Mouse (Mus musculus) lung, postnatal 0 days (tissue): ENCODE data around the gene Rxra. TPM values are rescaled to one million over a fixed set of nuclear protein-coding genes. Genes with fewer than 3 reads are reported as not detected.

Experiments
- ATAC-seq: fragments of 200-750 bp; cut with Nextera tagmentation; 2 replicates; pipeline ENCODE4 v1.8.0; 2017; ENCODE audit warnings: moderate library complexity
- DNase-seq: peaks from one replicate; pipeline ENCODE4 v3.0.0-alpha.2; 2016; ENCODE audit warnings: low spot score
- H3K27ac ChIP-seq: fragments of 300-500 bp; sonication (generic); 2 replicates; pipeline ENCODE4 v1.5.1; 2014; ENCODE audit warnings: antibody characterized with exemption, mild to moderate bottlenecking, low read length, mixed read lengths
- H3K27me3 ChIP-seq: fragments of 300-500 bp; sonication (generic); replicated peaks from 2 replicates; pipeline ENCODE4 v1.6.1; 2014; ENCODE audit warnings: low read length, mixed read lengths; ENCODE audit not compliant: insufficient read depth
- H3K36me3 ChIP-seq: fragments of 300-500 bp; sonication (generic); 2 replicates; pipeline ENCODE4 v1.6.1; 2014; ENCODE audit warnings: low read length, mixed read lengths; ENCODE audit not compliant: insufficient read depth
- H3K4me1 ChIP-seq: fragments of 300-500 bp; sonication (generic); 2 replicates; pipeline ENCODE4 v1.6.1; 2014; ENCODE audit warnings: antibody characterized with exemption, low read depth, low read length, mixed read lengths; ENCODE audit not compliant: insufficient read depth
- H3K4me2 ChIP-seq: fragments of 300-500 bp; sonication (generic); replicated peaks from 2 replicates; pipeline ENCODE4 v1.6.1; 2014; ENCODE audit warnings: low read depth, mild to moderate bottlenecking, low read length, moderate library complexity, mixed read lengths
- H3K4me3 ChIP-seq: fragments of 300-500 bp; sonication (generic); 2 replicates; pipeline ENCODE4 v1.5.1; 2014; ENCODE audit warnings: low read depth, low read length
- H3K9ac ChIP-seq: fragments of 300-500 bp; sonication (generic); replicated peaks from 2 replicates; pipeline ENCODE4 v1.6.1; 2014; ENCODE audit warnings: low read depth, mild to moderate bottlenecking
- H3K9me3 ChIP-seq: fragments of 300-500 bp; sonication (generic); 2 replicates; pipeline ENCODE4 v1.6.1; 2016; ENCODE audit warnings: low read length, mixed read lengths
- CTCF ChIP-seq: IDR thresholded peaks from 2 replicates; pipeline ENCODE4 v1.5.1; 2016; ENCODE audit warnings: antibody characterized with exemption, mild to moderate bottlenecking
- EP300 ChIP-seq: IDR thresholded peaks from 2 replicates; pipeline ENCODE4 v1.6.1; 2016; ENCODE audit warnings: antibody characterized with exemption, mild to moderate bottlenecking, control low read depth
- WGBS: fragments of 180-500 bp; shearing (Covaris S2); extraction: QIAGEN DNeasy Blood & Tissue Kit; methylation state at CpG from one replicate; pipeline ENCODE4 v1.1.7; 2014; 5-methylcytosine and 5-hydroxymethylcytosine counted together
- polyA plus RNA-seq: library from polyadenylated mRNA; unstranded; fragments of >200 nt; fragmentation: Nextera tagmentation; extraction: Ambion mirVana; gene quantifications from 2 replicates; pipeline ENCODE4 v1.2.1, GENCODE M21; 2015

Gene Rxra
- polyA plus RNA-seq, 1 experiment from 2014 or later = 9.6 TPM

- ATAC-seq (no peak), DNase-seq (no peak)
- Histone ChIP-seq H3K4me2 (no peak overlapping the region), H3K9ac (no peak overlapping the region), H3K27ac (no peak overlapping the region), H3K9me3 (no peaks in the 10 kb centered on the region), H3K36me3 (peaks cover 26% of the 10 kb centered on the region; the same call in 1 of the 2 replicates), H3K4me3 (no peak overlapping the region), H3K4me1 (peaks cover 18% of the 10 kb centered on the region), H3K27me3 (no peaks in the 10 kb centered on the region)
- 94% methylated on average over 9 of the region's 9 CpGs for WGBS
- no peak for TF ChIP-seq EP300
- no peak for TF ChIP-seq CTCF
These were observed 77.9 kb downstream of the Rxra start for GRCm38 (mm10) chr2:27754094-27754493.

GRCm38 (mm10) chr2:27755986-27756641, 79.9 kb downstream of the Rxra start:
- peak; percentile 66 for DNase-seq
- ATAC-seq = peak; percentile 55
- Histone ChIP-seq H3K27ac (no peak overlapping the region), H3K4me1 (peaks cover 21% of the 10 kb centered on the region), H3K9ac (no peak overlapping the region), H3K9me3 (no peaks in the 10 kb centered on the region), H3K4me3 (no peak overlapping the region), H3K4me2 (no peak overlapping the region), H3K36me3 (peaks cover 26% of the 10 kb centered on the region; the same call in 1 of the 2 replicates), H3K27me3 (no peaks in the 10 kb centered on the region)
- 66% methylated on average over 13 of the region's 13 CpGs for WGBS
- TF ChIP-seq EP300 (peak; percentile 83), CTCF (no peak)

GRCm38 (mm10) chr2:27758414-27759301, 82.4 kb downstream of the Rxra start:
- H3K4me1 ChIP-seq = peaks cover 18% of the 10 kb centered on the region
- 27% methylated on average over 20 of the region's 20 CpGs for WGBS

GRCm38 (mm10) chr2:27759431-27759830, 83.2 kb downstream of the Rxra start:
- H3K4me1 ChIP-seq = peaks cover 18% of the 10 kb centered on the region
- 76% methylated on average over 14 of the region's 14 CpGs for WGBS
- H3K4me3 ChIP-seq = no peak overlapping the region
- H3K27ac ChIP-seq = 0 out of 2 replicates have a peak overlapping the region, but pooled peaks have one; percentile 63
- TF ChIP-seq CTCF (no peak), EP300 (no peak)
- H3K9me3 ChIP-seq = no peaks in the 10 kb centered on the region
- no peaks in the 10 kb centered on the region for H3K27me3 ChIP-seq
- ATAC-seq (no peak), DNase-seq (no peak)
- H3K9ac ChIP-seq = no peak overlapping the region
- no peak overlapping the region for H3K4me2 ChIP-seq
- H3K36me3 ChIP-seq = 0 out of 2 replicates have a peak, but pooled peaks cover 24% of the 10 kb centered on the region

More at GRCm38 (mm10) chr2:27758414-27759301, 82.4 kb downstream of the Rxra start:
- H3K9ac ChIP-seq = no peak overlapping the region
- TF ChIP-seq EP300 = peak; percentile 74
- no peak for TF ChIP-seq CTCF
- ATAC-seq (peak; percentile 84), DNase-seq (peak; percentile 98)
- H3K9me3 ChIP-seq = no peaks in the 10 kb centered on the region
- H3K4me2 ChIP-seq = peak overlapping the region; percentile 33
- H3K27me3 ChIP-seq = no peaks in the 10 kb centered on the region
- peak overlapping the region; percentile 63 for H3K27ac ChIP-seq
- peaks cover 32% of the 10 kb centered on the region; the same call in 1 of the 2 replicates for H3K36me3 ChIP-seq
- no peak overlapping the region for H3K4me3 ChIP-seq

- H3K36me3 ChIP-seq = 0 out of 2 replicates have a peak, but pooled peaks cover 12% of the 10 kb centered on the region
- no peak overlapping the region for H3K4me3 ChIP-seq
- 91% methylated on average over 10 of the region's 10 CpGs for WGBS
- no peaks in the 10 kb centered on the region for H3K27me3 ChIP-seq
- ATAC-seq (no peak), DNase-seq (no peak)
- no peak overlapping the region for H3K4me2 ChIP-seq
- no peak overlapping the region for H3K27ac ChIP-seq
- peaks cover 18% of the 10 kb centered on the region for H3K4me1 ChIP-seq
- no peaks in the 10 kb centered on the region for H3K9me3 ChIP-seq
- no peak overlapping the region for H3K9ac ChIP-seq
- TF ChIP-seq CTCF (no peak), EP300 (no peak)
These were observed 85.2 kb downstream of the Rxra start for GRCm38 (mm10) chr2:27761260-27761995.

GRCm38 (mm10) chr2:27761996-27762340, 85.7 kb downstream of the Rxra start:
- no peaks in the 10 kb centered on the region for H3K27me3 ChIP-seq
- ATAC-seq (no peak), DNase-seq (no peak)
- no peak overlapping the region for H3K9ac ChIP-seq
- WGBS = 81% methylated on average over 9 of the region's 9 CpGs
- H3K4me1 ChIP-seq = peaks cover 18% of the 10 kb centered on the region
- no peak overlapping the region for H3K4me2 ChIP-seq
- no peak overlapping the region for H3K4me3 ChIP-seq
- TF ChIP-seq EP300 = no peak
- TF ChIP-seq CTCF = no peak
- no peaks in the 10 kb centered on the region for H3K9me3 ChIP-seq
- H3K36me3 ChIP-seq = 0 out of 2 replicates have a peak, but pooled peaks cover 12% of the 10 kb centered on the region
- no peak overlapping the region for H3K27ac ChIP-seq
